Mouse (Mus musculus): ENCODE results near the gene Ddit4.

DNA sequence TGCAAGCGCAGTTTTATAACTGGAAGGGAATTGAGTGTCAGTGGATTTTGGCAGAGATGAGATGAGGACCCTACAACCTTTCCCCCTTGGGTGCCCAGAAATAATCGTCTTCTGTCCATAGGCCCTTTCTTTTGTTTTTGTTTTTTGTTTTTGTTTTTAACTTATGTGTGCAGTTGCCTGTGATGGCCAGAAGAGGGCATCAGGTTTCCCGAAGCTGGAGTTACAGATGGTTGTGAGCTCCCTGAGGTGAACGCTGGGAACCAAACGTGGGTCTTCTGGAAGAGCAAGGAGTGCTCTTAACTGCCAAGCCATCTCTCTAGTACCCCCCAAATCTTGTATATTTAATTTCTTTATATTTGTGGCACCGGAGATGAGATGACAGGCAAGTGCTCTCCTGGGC lies 15.1 kb upstream of the Ddit4 start:
- no peak for TF ChIP-seq TCF12 (IDR thresholded peaks at IDR 0.05; ENCODE audit: low read depth, low read length)
- no peak for TF ChIP-seq POLR2A (IDR thresholded peaks at IDR 0.05; ENCODE audit: low read depth, low read length)
- TF ChIP-seq IRF4 (IDR thresholded peaks at IDR 0.05; ENCODE audit: low read depth, low read length): no peak
- peak; percentile 15 to 32; a peak in 2 of 4 replicates for TF ChIP-seq CTCF (conservative IDR thresholded peaks at IDR 0.05 in 1 of 2, IDR thresholded peaks at IDR 0.05 in 1 of 2; ENCODE audit: low read depth in 2 of 2, low read length in 2 of 2)
- no peak for TF ChIP-seq UBTF (IDR thresholded peaks at IDR 0.05; ENCODE audit: low read depth, low read length)
- TF ChIP-seq USF1 (IDR thresholded peaks at IDR 0.05; ENCODE audit: low read depth, low read length): no peak
- TF ChIP-seq MAX (IDR thresholded peaks at IDR 0.05; ENCODE audit: low read length): no peak
- no peak for TF ChIP-seq EP300 (IDR thresholded peaks at IDR 0.05; ENCODE audit: low read length)
- no peak for TF ChIP-seq POLR2AphosphoS2 (IDR thresholded peaks at IDR 0.05; ENCODE audit: low read depth, low read length)
- TF ChIP-seq NRF1 (IDR thresholded peaks at IDR 0.05; ENCODE audit: low read depth, low read length): no peak
- no peak for TF ChIP-seq NELFE (IDR thresholded peaks at IDR 0.05; ENCODE audit: low read depth, low read length)
- TF ChIP-seq ZC3H11A (IDR thresholded peaks at IDR 0.05; ENCODE audit: low read depth, low read length): no peak
